Mouse (Mus musculus): ENCODE measurements around the gene Tmigd3. TPM values are rescaled to one million over a fixed set of nuclear protein-coding genes. Genes with fewer than 3 reads are reported as not detected.
"Not testable (repeated sequence)": the region's sequence is repeated elsewhere in the genome, so short reads cannot be mapped to it uniquely, and the experiment has no call there.

The Tmigd3 gene
- polyA plus RNA-seq, 1 experiment from 2014 or later = 0.42 TPM

DNA sequence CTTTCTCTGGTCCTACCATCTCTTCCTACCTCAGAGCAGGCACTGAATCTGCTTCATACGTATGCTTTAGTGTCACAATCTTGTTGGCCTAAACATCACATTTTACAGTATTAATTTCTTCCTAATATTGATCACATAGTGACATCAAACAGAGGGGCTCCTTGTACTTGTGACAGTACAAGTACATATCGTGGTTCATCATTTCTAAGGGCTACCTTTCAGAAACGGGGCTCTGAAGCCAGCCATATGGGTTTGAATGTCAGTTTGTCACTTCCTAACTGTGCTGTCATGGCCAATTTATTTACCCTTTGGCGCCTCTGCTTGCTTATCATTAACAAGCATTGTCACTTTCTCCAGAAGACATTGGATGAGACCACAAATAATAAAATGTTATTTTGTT is 30.8 kb downstream of the Tmigd3 start:
- 67% methylated on average over 4 of the region's 4 CpGs for WGBS
- Histone ChIP-seq H3K27ac (ENCODE audit: poor library complexity, severe bottlenecking) (no peak overlapping the region), H3K4me3 (no peak overlapping the region), H3K4me1 (replicated peaks) (peaks cover 5% of the 10 kb centered on the region), H3K9me3 (replicated peaks) (no peaks in the 10 kb centered on the region), H3K27me3 (replicated peaks) (peaks cover 31% of the 10 kb centered on the region), H3K9ac (no peak overlapping the region), H3K36me3 (no peaks in the 10 kb centered on the region), H3K4me2 (no peak overlapping the region)
- no peak for ATAC-seq (ENCODE audit: insufficient number of reproducible peaks, low FRiP score)

DNA sequence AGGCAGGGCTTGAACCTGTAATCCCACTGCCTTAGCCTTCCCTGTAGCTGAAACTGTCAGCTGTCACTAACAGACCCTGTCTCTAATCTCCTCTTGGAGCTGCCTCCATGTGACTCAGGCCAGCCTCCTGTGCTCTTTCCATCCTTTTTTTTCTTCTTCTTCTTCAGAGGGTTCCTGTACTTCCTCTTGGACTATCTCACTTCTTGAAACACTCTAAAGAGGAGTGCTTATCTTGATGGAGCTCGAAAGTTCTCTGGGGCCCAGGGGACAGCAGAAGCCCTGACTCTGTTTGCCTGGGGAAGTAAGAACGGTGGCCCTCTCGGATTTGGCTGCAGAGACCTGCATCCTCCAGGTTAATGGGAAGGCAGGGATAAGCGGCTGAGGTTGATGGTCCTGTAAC is 33.5 kb downstream of the Tmigd3 start:
- Histone ChIP-seq H3K9ac (no peak overlapping the region), H3K4me1 (replicated peaks) (peaks cover 14% of the 10 kb centered on the region), H3K27me3 (replicated peaks) (peaks cover 31% of the 10 kb centered on the region), H3K4me2 (no peak overlapping the region), H3K4me3 (no peak overlapping the region), H3K36me3 (no peaks in the 10 kb centered on the region), H3K9me3 (replicated peaks) (no peaks in the 10 kb centered on the region), H3K27ac (ENCODE audit: poor library complexity, severe bottlenecking) (no peak overlapping the region)
- 45% methylated on average over 4 of the region's 4 CpGs for WGBS
- no peak for ATAC-seq (ENCODE audit: insufficient number of reproducible peaks, low FRiP score)

DNA sequence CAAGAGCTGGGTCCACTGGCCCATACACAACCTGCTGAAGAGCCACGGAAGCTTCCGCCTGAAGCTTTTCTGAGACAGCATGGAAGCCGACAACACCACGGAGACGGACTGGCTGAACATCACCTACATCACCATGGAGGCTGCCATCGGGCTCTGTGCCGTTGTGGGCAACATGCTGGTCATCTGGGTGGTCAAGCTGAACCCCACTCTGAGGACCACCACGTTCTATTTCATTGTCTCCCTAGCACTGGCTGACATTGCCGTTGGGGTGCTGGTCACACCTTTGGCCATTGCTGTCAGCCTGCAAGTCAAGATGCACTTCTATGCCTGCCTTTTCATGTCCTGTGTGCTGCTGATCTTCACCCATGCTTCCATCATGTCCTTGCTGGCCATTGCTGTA is 34.0 kb downstream of the Tmigd3 start:
- 92% methylated on average over 9 of the region's 9 CpGs for WGBS
- H3K4me1 ChIP-seq (replicated peaks) = peaks cover 11% of the 10 kb centered on the region
- no peaks in the 10 kb centered on the region for H3K9me3 ChIP-seq (replicated peaks)
- no peak overlapping the region for H3K27ac ChIP-seq (ENCODE audit: poor library complexity, severe bottlenecking)
- no peak overlapping the region for H3K9ac ChIP-seq
- peaks cover 31% of the 10 kb centered on the region for H3K27me3 ChIP-seq (replicated peaks)
- no peak overlapping the region for H3K4me3 ChIP-seq
- no peak overlapping the region for H3K4me2 ChIP-seq
- H3K36me3 ChIP-seq = no peaks in the 10 kb centered on the region
- no peak for ATAC-seq (ENCODE audit: insufficient number of reproducible peaks, low FRiP score)

DNA sequence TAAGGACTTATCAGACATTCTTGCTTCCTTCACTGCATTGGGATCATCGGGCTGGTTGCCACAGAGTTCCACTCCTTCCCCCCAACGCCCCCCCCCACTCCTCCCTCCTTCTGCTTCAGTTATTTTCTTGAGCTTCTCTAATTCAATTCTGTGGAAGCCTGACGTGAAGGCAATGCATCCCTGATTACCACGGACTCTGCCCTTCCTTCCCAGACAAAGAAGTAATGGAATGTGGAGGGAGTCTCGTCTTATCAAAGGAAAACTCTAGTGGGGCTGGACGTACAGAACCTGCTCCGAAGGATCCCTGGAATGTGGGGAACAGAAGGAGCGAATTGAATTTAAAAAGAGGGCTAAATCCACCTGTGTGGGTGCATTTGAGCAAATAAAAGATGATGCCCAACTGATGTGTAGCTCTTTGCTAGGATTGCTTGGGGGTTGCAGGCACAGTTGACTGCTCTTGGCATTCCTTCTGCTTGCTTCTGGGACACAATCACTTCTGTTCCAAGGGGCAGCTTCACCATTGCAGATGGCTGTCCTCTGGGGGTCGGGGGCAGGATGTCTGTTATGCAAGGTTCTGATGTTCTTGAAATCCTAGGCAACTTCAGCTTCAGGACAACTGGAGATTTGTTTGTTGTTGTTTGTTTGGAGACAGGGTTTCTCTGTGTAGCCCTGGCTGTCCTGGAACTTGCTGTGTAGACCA is 37.4 kb downstream of the Tmigd3 start:
- H3K4me2 ChIP-seq = no peak overlapping the region
- H3K27ac ChIP-seq (ENCODE audit: poor library complexity, severe bottlenecking) = no peak overlapping the region
- no peak for ATAC-seq (ENCODE audit: insufficient number of reproducible peaks, low FRiP score)
- 28% methylated on average over 9 of the region's 9 CpGs for WGBS
- 0 out of 2 replicates have a peak, but pooled peaks cover 15% of the 10 kb centered on the region for H3K27me3 ChIP-seq (replicated peaks)
- no peak overlapping the region for H3K4me3 ChIP-seq
- no peaks in the 10 kb centered on the region for H3K9me3 ChIP-seq (replicated peaks)
- no peaks in the 10 kb centered on the region for H3K36me3 ChIP-seq
- peaks cover 18% of the 10 kb centered on the region for H3K4me1 ChIP-seq (replicated peaks)
- no peak overlapping the region for H3K9ac ChIP-seq

DNA sequence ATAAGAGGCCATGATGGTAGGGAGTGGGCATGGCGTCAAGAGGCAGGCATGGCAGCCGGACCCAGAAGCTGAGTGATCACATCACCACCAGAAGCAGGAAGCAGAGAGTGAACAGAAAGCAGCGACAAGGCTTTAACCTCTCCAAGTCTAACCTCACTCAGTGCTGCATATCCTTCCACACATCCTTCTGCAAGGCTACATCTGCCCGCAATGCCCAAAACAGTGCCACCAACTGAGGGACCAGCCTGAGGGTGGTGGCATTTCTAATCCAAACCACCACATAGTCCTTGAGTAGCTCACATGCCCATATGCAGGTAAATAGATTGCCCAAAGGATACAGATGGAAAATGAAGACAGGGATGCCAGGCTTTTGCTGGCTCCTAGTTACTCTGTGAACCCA is 38.3 kb downstream of the Tmigd3 start:
- Histone ChIP-seq H3K27me3 (replicated peaks) (0 out of 2 replicates have a peak, but pooled peaks cover 14% of the 10 kb centered on the region), H3K9me3 (replicated peaks) (no peaks in the 10 kb centered on the region), H3K4me3 (no peak overlapping the region), H3K27ac (ENCODE audit: poor library complexity, severe bottlenecking) (no peak overlapping the region), H3K4me1 (replicated peaks) (peaks cover 26% of the 10 kb centered on the region), H3K36me3 (no peaks in the 10 kb centered on the region), H3K4me2 (no peak overlapping the region), H3K9ac (no peak overlapping the region)
- 89% methylated on average over 4 of the region's 4 CpGs for WGBS
- no peak for ATAC-seq (ENCODE audit: insufficient number of reproducible peaks, low FRiP score)

DNA sequence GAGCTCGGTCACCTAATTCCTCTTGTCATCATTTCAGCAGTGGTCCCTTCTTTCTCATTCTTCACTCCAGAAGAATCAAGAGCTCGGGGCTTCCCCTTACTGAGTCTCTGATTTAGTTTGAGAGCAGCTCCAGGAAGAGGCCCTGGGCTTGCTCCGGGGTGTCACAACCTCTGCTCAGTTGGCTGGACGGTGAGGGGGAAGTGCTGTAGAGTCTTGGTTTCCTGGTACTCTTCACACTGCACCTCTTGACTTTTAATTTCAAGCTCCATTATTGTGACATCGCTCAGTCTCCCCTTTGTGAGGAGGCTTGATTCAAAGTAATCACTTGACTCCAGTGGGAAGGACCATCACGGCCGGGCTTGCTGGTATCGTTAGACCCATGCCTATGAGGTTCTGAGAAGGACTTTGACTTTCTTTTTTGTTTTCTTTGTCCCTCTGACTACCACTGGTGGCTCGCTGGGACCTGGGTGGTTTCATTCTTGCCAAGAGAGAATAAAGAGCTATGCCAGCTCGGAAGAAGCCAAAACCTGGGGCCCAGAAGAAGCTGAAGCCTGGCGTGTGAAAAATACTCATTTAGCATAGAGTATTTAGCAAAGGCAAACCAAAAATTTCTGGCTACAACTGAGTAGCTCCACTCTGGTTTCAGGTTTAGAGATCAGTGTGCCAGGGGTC is 40.0 kb downstream of the Tmigd3 start:
- no peaks in the 10 kb centered on the region for H3K9me3 ChIP-seq (replicated peaks)
- peaks cover 40% of the 10 kb centered on the region for H3K4me1 ChIP-seq (replicated peaks)
- H3K27ac ChIP-seq (ENCODE audit: poor library complexity, severe bottlenecking) = no peak overlapping the region
- no peak overlapping the region for H3K9ac ChIP-seq
- no peak overlapping the region for H3K4me2 ChIP-seq
- 0 out of 2 replicates have a peak, but pooled peaks cover 9% of the 10 kb centered on the region for H3K27me3 ChIP-seq (replicated peaks)
- H3K4me3 ChIP-seq = no peak overlapping the region
- no peaks in the 10 kb centered on the region for H3K36me3 ChIP-seq
- no peak for ATAC-seq (ENCODE audit: insufficient number of reproducible peaks, low FRiP score)
- WGBS = 72% methylated on average over 11 of the region's 11 CpGs

DNA sequence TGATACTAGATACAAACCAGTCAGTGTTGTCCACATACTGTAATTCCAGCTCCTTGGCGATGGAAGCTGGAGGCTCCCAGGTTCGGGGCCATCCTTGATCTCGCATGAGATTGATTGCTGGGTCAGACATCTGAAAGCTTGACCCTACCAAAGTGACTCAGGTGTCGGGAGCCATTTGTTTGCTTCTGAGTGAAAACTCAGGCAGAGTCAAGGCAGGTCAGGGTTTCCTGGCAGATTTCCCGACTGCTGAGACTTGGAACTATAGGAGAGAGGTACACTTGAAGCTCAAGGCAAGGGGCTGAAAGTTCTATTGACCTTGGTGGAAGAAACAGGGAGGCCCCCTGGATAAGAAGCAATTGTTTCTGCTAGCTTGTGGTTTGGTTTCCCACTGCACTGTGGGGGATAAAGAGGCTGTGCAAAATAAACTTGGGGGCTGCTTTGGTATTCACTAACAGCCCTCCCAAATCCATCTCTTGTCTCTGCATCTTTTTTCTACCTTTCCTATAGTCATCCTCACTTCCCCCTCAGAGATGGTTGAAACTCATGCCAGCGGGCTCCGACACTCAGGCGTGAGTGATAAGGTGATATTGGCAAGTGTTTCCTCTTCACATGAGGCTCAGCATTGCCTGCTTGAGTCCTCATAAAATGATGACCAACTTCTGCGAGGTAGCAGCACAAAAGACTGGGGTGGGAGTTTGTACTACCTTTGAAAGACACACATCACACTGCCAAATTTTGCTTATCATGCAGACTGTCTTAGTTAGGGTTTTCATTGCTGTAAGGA is 41.6 kb downstream of the Tmigd3 start:
- no peak for ATAC-seq (ENCODE audit: insufficient number of reproducible peaks, low FRiP score)
- H3K27me3 ChIP-seq (replicated peaks) = 0 out of 2 replicates have a peak, but pooled peaks cover 9% of the 10 kb centered on the region
- H3K9me3 ChIP-seq (replicated peaks) = no peaks in the 10 kb centered on the region
- H3K9ac ChIP-seq = no peak overlapping the region
- H3K27ac ChIP-seq (ENCODE audit: poor library complexity, severe bottlenecking) = no peak overlapping the region
- peaks cover 40% of the 10 kb centered on the region for H3K4me1 ChIP-seq (replicated peaks)
- no peaks in the 10 kb centered on the region for H3K36me3 ChIP-seq
- H3K4me3 ChIP-seq = no peak overlapping the region
- H3K4me2 ChIP-seq = no peak overlapping the region
- 55% methylated on average over 9 of the region's 9 CpGs for WGBS

DNA sequence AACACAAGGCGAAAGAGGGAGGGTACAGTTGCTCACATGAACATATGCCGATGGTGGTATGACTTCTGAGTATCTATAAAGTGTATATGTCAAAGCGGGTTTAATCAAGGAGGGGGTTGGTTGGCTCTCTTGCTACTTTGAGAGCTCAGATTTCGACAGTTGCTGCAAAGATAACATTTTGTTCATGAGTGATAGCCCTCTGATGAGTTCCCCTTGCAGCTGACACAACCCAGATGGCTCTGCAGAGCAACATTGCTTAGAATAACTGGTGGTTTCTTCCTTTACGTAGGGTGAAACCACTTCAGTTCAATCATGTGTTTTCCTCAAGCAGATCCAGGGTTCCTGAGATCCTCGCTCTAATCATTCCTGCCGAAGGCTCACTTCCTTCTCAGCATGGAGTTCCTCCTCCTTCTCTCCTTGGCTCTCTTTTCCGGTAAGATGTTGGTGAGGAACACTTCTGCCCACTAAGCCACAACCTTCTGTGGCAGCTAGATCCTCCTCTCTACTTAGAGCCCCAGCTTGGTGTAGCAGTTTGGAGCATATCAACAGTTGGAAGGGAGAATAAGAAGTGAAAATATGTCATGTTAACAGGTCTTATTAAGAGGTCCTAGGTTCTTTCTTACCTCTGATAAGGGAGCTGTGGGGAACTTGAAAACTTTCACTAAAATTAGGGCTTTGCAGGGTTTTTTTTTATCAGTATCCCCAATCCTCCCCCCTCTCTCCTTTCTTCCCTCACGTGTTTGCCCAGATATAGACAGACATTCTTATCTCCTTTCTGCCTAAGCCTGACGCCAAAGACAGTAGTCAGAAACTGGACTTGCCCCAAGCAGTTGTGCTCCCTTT is 43.4 kb downstream of the Tmigd3 start:
- H3K4me2 ChIP-seq = peak overlapping the region; percentile 37
- peak; percentile 52; the same call in 1 of the 2 replicates for ATAC-seq (ENCODE audit: insufficient number of reproducible peaks, low FRiP score)
- H3K27ac ChIP-seq (ENCODE audit: poor library complexity, severe bottlenecking) = peak overlapping the region; percentile 65
- whole genome bisulfite sequencing = 12% methylated on average over 10 of the region's 10 CpGs
- no peaks in the 10 kb centered on the region for H3K9me3 ChIP-seq (replicated peaks)
- no peak overlapping the region for H3K9ac ChIP-seq
- 0 out of 2 replicates have a peak, but pooled peaks cover 9% of the 10 kb centered on the region for H3K27me3 ChIP-seq (replicated peaks)
- H3K4me3 ChIP-seq = no peak overlapping the region
- no peaks in the 10 kb centered on the region for H3K36me3 ChIP-seq
- peaks cover 40% of the 10 kb centered on the region for H3K4me1 ChIP-seq (replicated peaks)

DNA sequence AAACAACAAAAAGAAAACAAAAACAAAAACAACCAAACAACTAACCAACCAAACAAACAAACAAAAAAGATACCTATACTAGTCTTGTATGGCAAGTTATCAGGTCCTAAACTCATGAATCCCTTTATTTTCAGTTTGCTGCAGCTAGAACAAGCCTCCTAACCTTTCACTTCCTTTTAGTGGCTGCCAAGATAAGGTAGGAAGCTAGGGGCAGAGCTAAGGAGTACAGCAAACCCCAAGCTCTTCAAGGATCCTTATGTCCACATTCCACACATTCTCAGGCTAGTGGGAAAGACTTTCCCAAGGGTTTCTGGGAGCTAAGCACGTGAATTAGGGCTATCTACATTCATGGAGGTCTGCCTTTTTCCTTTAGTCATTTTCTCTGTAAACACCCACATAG is 44.6 kb downstream of the Tmigd3 start:
- H3K27ac ChIP-seq (ENCODE audit: poor library complexity, severe bottlenecking) = no peak overlapping the region
- no peak for ATAC-seq (ENCODE audit: insufficient number of reproducible peaks, low FRiP score)
- H3K36me3 ChIP-seq = no peaks in the 10 kb centered on the region
- H3K4me1 ChIP-seq (replicated peaks) = peaks cover 40% of the 10 kb centered on the region
- no peaks in the 10 kb centered on the region for H3K9me3 ChIP-seq (replicated peaks)
- 0 out of 2 replicates have a peak, but pooled peaks cover 7% of the 10 kb centered on the region for H3K27me3 ChIP-seq (replicated peaks)
- no peak overlapping the region for H3K4me3 ChIP-seq
- H3K9ac ChIP-seq = no peak overlapping the region
- H3K4me2 ChIP-seq = no peak overlapping the region
- whole genome bisulfite sequencing = 14% methylated on average over 1 of the region's 1 CpGs

DNA sequence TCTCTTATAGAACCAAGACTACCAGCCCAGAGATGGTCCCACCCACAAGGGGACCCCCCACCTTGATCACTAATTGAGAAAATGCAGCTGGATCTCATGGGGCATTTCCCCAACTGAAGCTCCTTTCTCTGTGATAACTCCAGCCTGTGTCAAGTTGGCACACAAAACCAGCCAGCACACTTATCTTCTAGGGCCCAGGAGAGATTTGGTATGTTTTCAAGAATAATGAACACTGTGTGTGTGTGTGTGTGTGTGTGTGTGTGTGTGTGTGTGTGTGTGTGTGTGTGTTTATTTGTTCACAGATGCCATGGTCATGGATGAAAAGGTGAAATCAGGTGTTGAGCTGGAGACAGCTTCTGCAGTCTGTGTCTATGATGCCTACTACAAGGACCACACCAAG is 45.8 kb downstream of the Tmigd3 start:
- not testable (repeated sequence) for H3K27me3 ChIP-seq (replicated peaks); H3K4me3 ChIP-seq; ATAC-seq (ENCODE audit: insufficient number of reproducible peaks, low FRiP score); H3K27ac ChIP-seq (ENCODE audit: poor library complexity, severe bottlenecking); H3K9ac ChIP-seq; H3K36me3 ChIP-seq; H3K4me2 ChIP-seq; H3K9me3 ChIP-seq (replicated peaks)
- peaks cover 40% of the 10 kb centered on the region for H3K4me1 ChIP-seq (replicated peaks)

Measured in heart, embryonic 12.5 days (tissue).